Mouse (Mus musculus) yolk sac, embryonic 10.5 days (tissue): ENCODE results near the gene Ndufaf8.

Source experiments
- DNase-seq: peaks from one replicate; pipeline ENCODE4 v3.0.0-alpha.2; 2017; ENCODE audit warnings: low spot score

The Ndufaf8 gene

GRCm38 (mm10) chr11:120136195-120136594, 37.5 kb downstream of the Ndufaf8 start:
- DNase-seq, result no peak

GRCm38 (mm10) chr11:120136796-120137624, 38.3 kb downstream of the Ndufaf8 start:
- DNase-seq, result peak; percentile 49

- DNase-seq, result peak; percentile 69
These were observed 38.9 kb downstream of the Ndufaf8 start for GRCm38 (mm10) chr11:120137625-120138004.

GRCm38 (mm10) chr11:120139309-120139731, 40.6 kb downstream of the Ndufaf8 start:
- no peak for DNase-seq

GRCm38 (mm10) chr11:120140255-120140654, 41.5 kb downstream of the Ndufaf8 start:
- no peak for DNase-seq

- DNase-seq, result no peak
These were observed 43.9 kb downstream of the Ndufaf8 start for GRCm38 (mm10) chr11:120142601-120143051.

GRCm38 (mm10) chr11:120143708-120144497, 45.2 kb downstream of the Ndufaf8 start:
- no peak for DNase-seq

- DNase-seq, result no peak
These were observed 49.6 kb downstream of the Ndufaf8 start for GRCm38 (mm10) chr11:120148201-120148855.

- DNase-seq, result no peak
These were observed 50.9 kb downstream of the Ndufaf8 start for GRCm38 (mm10) chr11:120149510-120150200.
